Mouse (Mus musculus) cerebellum, postnatal 10 days (tissue): ENCODE data around the gene Rnf213.
A peak's percentile ranks its signal among the peaks of the same experiment; 100 is the strongest.

Experiments used
- DNase-seq, 2 experiments: peaks; one replicate each; pipeline ENCODE4 v3.0.0; 2021; ENCODE audit warnings: mixed read lengths in 2 of 2

Gene Rnf213

DNA sequence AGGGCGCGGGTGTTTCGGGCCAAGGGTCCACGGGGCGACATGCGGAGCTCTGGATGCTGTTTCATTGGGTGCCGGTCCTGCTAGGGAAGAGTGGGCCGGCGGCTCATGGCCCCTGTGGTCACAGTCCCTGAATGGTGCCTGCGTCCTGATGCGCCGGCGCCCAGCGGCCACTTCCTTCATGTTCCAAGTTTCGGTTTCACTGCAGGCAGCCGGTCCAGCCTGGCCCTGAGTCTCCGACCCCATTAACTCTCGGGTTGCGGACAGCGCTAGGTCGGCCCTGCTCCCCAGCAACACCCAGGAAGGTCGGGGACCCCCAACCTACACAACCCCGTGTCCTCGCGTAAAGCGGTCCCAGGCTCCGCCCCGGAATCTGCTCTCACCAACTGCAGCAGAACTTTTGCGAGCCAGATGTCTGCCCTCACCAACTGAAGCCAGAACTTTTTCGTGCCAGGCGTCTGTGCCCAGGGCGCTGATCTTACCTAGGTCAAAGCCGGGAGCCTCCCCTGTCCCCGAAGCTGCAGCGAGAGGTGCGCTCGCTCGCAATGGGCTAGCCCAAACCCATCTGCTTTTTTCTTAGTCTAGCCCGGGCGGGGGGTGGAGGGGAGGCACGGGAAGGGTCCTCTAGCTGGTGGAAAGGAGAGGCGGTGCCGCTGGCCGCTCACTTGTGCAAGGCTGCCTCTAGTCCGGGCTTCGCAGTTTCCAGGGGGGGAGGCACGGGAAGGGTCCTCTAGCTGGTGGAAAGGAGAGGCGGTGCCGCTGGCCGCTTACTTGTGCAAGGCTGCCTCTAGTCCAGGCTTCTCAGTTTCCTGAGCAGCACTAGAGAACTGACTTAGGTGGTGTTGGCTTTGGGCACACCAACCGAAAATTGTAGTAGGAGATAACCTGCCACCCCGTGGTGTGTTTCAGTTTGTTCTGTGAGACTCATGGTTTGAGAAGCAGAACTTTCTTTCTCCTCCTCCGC, 2.3 kb upstream of the Rnf213 start:
- DNase-seq: peak; percentile 51 to 55

- no peak for DNase-seq
Observed at GRCm38 (mm10) chr11:119391386-119392000, 1.4 kb upstream of the Rnf213 start.

GRCm38 (mm10) chr11:119392001-119392614, 792 bp upstream of the Rnf213 start:
- peak in 1 of 2 experiments; percentile 29 for DNase-seq

DNA sequence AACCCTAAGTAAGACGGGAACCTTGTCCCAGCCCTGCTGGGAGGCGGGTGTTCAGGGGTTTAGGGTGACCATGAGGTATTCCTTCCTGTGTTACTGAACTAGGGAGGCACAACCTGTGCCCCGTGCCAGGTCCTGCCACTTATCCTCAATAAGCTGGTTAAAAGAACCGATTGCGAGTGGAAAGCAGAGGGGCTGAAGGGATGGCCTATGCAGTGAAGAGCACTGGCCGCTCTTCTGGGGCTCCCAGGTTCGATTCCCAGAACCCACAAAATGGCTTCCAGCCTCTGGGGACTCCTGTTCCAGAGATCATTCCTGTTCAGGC, 544 bp downstream of the Rnf213 start:
- no peak for DNase-seq

DNA sequence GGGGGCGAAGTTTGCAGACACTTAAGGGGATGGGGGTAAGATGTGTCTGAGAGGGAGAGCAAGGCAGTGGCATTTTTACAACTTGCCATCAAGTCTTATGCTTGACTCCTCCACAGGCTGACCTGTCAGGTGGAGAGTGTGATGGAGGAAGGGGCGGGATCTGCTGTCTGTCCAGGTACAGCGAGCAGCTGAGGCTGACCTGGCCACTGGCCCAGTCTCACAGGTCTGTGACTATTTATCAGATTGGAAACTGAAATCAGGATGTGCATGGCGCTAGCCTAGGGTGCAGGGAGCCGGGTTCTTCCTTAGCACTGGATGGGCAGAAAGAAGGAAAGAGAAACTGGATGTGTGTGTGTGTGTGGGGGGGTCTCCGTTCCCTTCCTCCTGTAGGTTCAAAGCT, 1.3 kb downstream of the Rnf213 start:
- no peak for DNase-seq

DNA sequence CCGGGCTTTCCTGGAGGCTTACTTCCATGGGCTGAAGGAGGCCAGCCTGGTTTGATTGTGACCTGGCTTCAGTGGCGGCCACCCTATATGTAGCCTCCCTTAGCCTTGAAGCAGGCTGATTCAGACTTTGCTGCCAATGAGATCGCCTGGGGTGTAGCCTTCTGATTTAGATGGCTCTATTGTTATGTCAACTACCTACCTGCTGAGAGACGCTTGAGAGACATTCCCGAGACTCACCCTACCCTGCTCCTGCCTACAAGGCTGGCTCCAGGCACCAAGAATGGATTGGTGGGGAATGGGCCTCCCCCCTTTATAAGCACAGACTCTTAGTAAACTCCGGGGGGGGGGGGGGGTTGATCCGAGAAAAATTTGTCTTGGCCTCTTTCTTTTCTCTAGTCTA, 2.5 kb downstream of the Rnf213 start:
- no peak for DNase-seq

- DNase-seq: no peak
Observed at GRCm38 (mm10) chr11:119395931-119396330, 3.0 kb downstream of the Rnf213 start.

DNA sequence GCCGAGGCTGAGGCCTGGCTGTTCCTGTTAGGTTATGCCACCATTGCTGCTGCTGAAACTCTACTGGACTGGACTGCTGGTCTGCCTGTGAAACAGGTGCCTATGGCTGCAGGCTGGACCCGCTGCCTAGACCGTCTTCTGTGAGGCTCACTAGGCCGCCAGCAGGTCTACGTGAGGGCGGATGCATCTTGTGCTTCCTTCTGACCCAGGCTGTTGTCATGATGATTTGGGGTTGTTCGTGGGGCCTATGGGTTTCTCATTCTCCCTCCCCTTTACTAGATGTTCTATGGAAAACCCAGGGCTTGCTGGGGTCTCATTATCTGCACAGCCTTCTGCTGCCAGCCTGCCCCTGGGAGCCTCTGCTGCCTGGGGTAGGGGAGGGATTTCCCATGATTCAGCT, 3.6 kb downstream of the Rnf213 start:
- DNase-seq: no peak

- no peak for DNase-seq
Observed at GRCm38 (mm10) chr11:119402501-119403160, 9.7 kb downstream of the Rnf213 start.

DNA sequence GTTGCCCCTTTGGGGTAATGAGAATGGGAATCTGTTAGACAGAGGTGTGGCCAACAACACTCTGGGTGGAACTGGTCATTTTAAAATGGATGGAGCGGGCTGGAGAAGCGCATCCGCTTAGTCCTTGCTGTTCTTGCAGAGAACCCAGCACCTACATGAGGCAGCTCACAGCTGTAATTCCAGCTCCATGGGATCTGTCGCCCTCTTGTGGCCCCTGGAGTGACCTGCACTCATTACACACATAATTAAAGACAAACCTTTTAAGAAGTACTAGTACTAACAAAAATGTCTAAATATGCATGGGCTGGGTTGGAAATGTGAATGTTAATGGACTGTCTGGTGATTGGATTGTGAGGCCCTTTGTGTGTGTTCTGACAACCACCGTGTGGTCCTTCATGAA, 11.7 kb downstream of the Rnf213 start:
- DNase-seq: peak; percentile 29 to 31

GRCm38 (mm10) chr11:119407381-119407780, 14.5 kb downstream of the Rnf213 start:
- no peak for DNase-seq

- DNase-seq: no peak
Observed at GRCm38 (mm10) chr11:119407977-119408376, 15.1 kb downstream of the Rnf213 start.

DNA sequence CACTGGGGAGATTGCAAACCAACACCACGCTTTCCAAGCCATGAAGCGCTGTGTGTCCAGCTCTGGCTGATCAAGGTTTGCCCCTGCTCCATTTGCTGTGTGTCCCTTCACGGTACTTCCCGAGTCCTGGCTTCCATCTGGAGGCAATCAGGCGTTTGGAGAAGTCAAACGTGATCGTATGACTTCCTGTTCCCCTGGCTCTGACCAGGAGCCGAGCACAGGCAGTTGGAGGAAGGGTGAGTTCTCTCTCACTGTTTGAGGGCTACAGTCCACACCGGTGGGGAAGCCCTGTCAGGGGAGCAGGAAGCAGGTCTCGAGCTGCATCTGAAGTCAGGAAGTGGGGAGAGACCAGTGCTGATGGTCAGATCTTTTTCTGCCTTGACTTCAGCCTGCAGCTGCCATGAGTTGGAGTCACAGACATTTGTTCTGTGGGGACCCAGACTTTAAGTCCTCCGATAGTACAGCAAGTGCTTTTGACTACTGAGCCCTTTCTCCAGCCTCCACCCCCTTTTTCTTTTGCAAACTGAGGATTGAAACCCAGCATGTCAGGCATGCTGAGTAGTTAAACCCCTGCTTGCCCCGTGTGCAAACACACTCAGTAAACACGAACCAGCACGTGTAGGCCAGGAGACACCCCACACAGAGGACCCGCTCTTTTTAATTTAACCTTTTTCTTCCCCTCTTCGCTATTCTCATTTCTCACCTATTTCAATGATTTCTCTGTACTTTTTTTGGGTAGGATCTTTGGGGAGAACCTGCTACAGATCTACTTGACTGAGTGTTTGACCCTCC, 26.6 kb downstream of the Rnf213 start:
- DNase-seq: no peak

- no peak for DNase-seq
Observed at GRCm38 (mm10) chr11:119420426-119420825, 27.5 kb downstream of the Rnf213 start.

DNA sequence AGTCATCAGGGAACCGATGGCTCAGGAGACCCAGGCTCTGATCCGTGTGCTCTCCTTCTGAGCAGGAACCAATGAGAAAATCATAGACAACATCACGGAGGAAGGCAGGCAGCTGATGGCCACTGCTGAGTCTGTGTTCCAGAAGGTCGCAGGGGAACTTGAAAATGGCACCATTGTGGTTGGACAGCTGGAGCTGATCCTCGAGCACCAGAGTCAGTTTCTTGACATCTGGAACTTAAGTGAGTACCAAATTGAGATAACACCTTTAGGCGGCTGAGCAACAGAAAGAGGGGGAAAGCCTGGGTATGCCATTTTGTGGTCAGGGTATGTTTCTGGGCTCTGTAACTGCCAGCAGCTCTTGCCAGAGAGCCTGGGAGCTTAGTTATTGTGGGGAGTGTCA, 34.5 kb downstream of the Rnf213 start:
- no peak for DNase-seq

DNA sequence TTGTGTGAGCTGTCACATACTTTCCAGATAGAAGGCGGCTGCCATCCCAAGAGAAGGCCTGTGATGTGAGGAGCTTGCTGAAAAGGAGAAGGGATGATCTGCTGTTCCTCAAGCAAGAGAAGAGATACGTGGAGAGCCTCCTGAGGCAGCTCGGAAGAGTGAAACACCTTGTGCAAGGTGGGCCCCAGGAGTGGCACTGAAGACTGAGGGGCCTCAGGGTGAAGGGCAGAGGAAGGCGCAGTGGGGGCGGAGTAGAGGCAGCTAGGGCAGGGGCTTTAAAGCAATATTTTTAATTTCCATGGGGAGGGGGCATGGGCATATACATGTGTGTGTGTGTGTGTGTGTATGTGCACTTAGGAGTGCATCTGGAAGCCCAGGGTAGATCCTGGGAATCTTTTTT, 35.1 kb downstream of the Rnf213 start:
- no peak for DNase-seq

GRCm38 (mm10) chr11:119428649-119429136, 35.8 kb downstream of the Rnf213 start:
- peak in 1 of 2 experiments; percentile 47 for DNase-seq

- DNase-seq: peak; percentile 60 to 62
Observed at GRCm38 (mm10) chr11:119431516-119431915, 38.6 kb downstream of the Rnf213 start.

DNA sequence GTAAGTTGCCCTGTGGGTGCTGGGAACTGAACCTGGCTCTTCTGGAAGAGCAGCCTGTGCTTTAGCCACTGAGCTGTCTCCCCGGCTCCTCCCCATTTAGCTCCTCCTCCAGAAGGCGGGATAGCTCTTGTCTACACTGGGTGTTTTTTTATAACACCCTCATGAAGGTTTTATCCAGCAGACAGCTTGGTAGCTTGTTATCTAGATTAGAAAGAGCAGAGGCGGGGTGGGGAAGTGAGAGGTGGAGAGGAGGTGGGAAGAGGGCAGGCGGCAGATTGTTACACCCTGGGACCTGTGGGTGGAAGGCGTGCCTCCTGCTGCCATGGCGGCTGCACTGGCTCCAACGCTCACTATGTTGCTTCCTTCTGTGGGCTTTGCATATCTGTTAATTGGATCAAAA, 39.8 kb downstream of the Rnf213 start:
- DNase-seq: peak in 1 of 2 experiments; percentile 43

DNA sequence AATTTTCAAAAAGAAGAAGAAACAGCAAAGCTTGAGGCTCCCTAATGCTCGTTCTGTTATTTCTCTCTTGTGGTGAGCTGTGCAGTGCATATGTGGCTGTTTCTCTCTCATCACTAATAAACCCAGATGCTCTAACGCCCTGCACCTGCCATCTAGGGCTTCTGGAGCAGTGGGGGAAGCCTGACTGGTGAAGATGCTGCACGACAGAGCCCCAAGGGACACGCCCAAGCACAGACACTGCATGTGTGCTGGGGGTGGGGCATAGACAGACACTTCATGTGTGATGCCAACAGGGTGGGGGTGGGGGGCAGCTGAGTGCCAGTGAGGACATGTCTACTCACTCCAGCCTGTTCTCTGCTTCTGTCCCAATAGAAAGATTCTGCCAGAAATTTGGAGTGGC, 41.4 kb downstream of the Rnf213 start:
- DNase-seq: no peak

GRCm38 (mm10) chr11:119435880-119436872, 43.3 kb downstream of the Rnf213 start:
- DNase-seq: peak; percentile 47 to 50
